Mouse (Mus musculus) retina, embryonic 14.5 days (tissue): ENCODE measurements around the gene Tex44.
A peak's percentile ranks its signal among the peaks of the same experiment; 100 is the strongest.
"Not testable (repeated sequence)": the region's sequence is repeated elsewhere in the genome, so short reads cannot be mapped to it uniquely, and the experiment has no call there.

ENCODE experiments used
- DNase-seq: peaks from one replicate; pipeline ENCODE4 v3.0.0-alpha.2; 2015; ENCODE audit warnings: low spot score

Gene Tex44

DNA sequence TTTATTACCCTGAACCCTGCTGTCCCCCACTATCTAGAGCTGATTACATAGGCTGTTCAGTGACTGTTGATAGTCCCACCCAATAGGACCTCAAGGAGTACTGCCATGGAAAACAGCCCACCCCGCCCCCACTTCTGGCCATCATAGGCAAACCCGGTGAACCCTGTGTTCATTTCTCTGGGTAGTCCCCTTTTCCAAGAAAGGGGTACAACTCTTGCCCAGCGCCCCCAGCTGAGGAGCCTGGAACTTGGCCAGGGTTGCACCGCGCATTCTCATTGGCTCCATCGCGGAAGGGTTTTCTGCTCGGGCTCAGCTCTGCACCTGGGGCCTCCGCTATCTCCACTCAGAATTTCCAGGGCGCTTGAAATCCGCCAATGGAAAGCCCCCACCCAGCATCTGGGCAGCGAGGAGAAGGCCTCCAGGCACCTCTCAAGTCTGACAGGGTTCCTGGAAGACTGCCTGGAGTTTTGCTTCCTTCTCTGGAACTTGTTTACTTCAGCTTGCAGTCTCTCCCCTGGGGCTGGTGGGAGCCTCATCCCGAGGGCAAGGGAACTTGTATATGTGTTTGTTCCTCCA lies 21.6 kb downstream of the Tex44 start:
- no peak for DNase-seq

GRCm38 (mm10) chr1:86448272-86448671 lies 22.1 kb downstream of the Tex44 start:
- no peak for DNase-seq

DNA sequence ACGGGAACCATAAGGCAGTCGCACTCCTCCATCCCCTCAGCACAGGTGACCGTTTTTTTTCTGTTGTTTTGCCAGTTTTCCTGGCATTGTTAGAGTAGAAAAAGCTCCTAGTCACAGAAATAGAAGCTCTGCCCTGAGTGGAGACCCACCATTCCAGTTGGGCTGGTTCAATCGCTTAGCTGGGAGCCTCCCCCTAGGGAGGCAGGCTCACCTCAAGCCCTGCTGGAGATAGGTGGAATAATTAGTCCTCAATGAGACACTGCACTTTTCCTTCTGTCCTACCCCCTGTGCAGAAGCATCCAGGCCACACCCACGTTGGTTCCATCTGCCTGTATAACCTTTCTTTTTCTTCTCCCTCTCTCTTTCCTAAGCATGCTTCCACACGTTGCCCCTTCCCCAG lies 23.8 kb downstream of the Tex44 start:
- no peak for DNase-seq

- DNase-seq = no peak
These were observed 26.6 kb downstream of the Tex44 start for GRCm38 (mm10) chr1:86452713-86453112.

GRCm38 (mm10) chr1:86456892-86457581 lies 30.9 kb downstream of the Tex44 start:
- DNase-seq = no peak

DNA sequence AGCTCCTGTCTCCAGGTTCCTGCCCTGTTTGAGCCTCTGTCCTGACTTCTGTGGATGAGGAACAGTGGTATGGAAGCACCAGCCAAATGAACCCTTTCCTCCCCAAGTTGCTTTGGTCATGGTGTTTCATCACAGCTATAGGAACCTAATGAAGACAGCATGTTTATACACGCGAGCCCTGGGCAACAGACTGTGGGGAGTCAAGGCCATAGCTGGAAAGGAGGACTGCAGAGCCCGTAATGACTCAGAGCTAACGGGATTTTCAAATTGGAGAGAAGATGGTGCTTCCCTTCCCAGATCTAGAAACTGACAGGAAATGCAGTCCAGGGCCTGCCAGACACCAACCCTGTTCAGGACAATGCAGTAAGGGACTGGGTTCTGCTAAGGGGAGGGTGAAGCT lies 33.2 kb downstream of the Tex44 start:
- no peak for DNase-seq

GRCm38 (mm10) chr1:86464223-86464874 lies 38.2 kb downstream of the Tex44 start:
- peak; percentile 51 for DNase-seq

GRCm38 (mm10) chr1:86464875-86465224 lies 38.7 kb downstream of the Tex44 start:
- DNase-seq = no peak

DNA sequence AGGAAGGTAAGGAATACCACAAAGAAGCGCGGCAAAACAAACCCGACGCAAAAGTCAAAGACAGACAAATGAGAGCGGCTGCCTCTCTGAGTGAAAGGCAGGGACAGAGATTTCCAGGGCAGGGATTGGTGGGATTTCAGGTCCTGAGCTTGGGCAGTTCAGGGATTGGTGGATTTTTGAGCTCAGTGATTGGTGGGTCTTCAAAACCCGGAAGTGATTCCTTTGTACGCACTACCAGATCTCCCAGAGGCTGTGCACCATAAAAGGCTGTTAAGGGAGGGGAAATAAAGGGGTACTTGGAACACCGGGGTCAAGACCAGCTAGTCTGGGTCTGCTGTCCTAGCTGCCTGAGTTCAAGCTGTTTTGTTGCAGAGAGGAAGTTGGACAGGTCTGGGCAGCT lies 41.3 kb downstream of the Tex44 start:
- no peak for DNase-seq

DNA sequence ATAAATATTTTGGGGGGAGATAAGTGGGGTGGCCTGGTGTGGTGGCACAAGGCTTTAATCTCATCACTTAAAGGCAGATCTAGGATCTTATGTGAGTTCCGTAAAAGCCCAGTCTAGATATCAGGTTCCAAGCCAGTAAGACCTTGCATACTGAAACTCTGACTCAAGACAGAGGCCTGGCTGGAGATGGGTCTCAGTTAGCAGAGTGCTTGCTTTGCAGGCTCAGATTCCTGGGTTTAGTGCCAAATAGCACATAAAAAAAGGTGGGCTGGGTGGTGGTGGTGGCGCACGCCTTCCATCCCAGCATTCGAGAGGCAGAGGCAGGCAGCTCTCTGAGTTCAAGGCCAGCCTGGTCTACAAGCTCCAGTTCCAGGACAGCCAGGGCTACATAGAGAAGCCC lies 43.7 kb downstream of the Tex44 start:
- DNase-seq = no peak

DNA sequence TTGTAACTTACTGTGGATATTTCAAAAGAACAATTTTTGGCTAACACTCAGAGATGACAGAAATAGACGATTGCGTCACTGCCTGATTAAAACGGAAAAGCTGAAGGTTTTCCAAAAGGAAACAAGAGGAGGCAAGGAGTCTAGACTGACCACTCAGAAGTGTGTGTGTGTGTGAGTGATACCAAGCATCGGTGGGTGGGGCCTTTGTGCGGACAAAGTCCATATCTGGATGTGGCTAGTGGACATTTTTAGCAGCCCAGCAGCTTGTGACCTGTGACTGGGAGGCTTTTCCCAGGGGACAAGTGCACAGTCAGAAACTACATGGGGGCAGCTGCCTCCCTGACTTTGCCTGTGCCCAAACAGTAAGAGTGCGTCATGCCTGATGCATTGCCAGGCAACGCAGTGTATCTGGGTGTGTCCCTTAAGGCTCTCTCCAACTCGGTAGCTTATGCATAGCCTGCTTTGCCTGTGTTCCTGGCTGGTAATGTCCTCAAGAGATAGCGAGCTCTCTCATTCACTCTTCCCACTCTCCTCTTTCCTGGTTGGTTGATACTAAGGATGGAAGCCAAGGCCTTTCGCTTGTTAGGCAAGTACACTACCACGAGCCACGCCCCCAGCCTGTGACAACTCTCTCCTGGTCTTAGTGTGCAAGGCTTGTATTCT lies 44.5 kb downstream of the Tex44 start:
- no peak for DNase-seq

GRCm38 (mm10) chr1:86471504-86471961 lies 45.4 kb downstream of the Tex44 start:
- not testable (repeated sequence) for DNase-seq

GRCm38 (mm10) chr1:86472197-86472952 lies 46.2 kb downstream of the Tex44 start:
- DNase-seq = peak; percentile 54

GRCm38 (mm10) chr1:86473109-86473760 lies 47.1 kb downstream of the Tex44 start:
- DNase-seq = no peak
